Mouse (Mus musculus): ENCODE results near the gene Sh3d21.

The Sh3d21 gene

DNA sequence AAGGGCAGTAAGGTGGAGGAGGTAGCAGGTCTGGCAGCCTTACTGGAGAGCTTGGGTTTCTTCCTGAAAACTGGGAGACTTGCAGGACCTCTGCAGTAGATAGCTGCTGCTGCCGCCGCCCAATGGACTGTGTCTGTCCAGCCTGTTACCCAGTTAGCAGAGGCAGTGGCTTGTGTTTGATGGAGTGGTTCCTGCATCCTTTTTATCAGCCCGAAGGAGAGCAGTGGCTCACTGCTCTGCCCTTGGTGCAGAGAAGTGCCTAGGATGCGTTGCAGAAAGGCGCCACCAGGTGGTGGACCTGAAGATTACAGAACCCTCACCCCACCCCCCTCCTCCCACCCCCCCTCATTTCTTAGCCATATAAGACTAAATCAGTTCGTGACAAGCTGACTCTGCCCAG lies 49.3 kb downstream of the Sh3d21 start:
- ATAC-seq (ENCODE audit: insufficient number of reproducible peaks, low FRiP score, low TSS enrichment): no peak

DNA sequence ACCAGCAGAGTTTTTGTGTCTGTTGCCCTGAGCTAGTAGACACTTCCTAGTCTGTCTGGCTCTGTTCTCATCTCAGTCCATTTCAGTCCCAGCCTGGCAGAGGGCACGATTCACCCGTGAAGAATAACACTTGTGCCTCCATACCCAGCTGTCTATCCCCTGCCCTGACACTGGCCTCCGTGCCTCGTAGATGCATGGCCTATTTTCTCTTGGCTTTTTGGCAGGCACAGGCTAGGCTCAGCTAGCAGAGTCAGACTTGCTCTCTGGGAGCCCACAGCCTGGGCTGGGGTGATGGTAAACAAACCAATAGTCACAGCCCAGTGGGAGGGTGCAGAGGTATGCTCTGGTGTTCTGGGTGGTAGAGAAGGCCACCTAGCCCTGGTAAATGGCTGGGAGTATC lies 50.0 kb downstream of the Sh3d21 start:
- ATAC-seq (ENCODE audit: insufficient number of reproducible peaks, low FRiP score, low TSS enrichment): peak; percentile 50; the same call in 1 of the 2 replicates

DNA sequence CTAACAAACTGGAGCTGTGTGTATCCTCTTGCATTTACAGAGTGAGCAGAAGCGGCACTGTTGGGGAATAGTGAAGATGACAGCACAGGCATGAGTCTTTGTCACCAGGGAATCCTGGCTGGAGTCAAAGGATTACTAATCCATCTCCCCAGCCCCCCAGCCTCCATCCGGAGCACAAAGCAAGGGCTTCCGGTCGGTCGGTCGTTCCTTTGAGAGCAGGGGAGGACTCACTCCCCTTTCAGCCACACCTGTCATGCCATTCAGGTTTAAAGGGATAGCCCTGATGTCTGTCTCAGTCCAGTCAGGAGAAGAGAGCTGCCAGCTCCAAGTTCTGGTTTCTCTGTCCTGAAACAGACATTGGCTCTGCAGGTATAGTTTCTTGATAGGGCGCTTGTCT lies 52.1 kb downstream of the Sh3d21 start:
- no peak for ATAC-seq (ENCODE audit: insufficient number of reproducible peaks, low FRiP score, low TSS enrichment)

DNA sequence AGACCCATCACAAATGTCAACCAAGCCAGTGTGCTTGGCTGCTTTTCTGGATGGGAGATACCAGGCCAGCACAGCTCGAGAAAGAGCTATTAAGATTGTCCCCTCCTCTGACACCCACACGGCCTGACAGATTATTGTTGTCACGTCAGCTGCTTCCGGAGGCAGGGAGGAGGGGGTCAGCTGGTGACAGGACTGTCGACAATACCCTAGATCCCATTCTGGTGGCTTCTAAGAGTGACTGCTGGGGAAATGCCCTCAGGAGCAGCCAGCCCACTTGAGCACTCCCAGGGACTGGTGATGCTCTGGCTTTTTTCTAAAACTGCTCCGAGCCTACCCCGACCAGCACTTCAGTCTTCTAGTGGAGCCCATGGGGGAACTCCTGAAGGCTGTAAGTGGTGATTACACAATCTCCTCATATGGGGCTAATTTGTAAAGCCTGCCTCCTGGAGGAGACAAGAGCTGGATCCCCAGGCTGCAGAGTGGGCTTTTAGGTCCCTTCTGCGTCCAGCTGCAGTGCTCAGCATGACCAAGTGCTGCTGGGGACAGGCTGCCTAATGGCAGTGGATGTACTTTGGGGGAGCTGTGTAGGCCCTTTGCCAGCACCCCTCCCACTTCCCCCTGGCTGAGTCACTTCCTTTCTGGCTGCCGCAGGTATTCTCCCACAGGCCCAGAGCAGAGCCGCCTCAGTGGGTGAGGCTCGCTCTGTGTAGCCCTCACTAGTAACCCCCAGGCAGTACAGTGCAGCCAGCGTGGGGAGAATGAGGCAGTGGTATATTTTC lies 52.7 kb downstream of the Sh3d21 start:
- ATAC-seq (ENCODE audit: insufficient number of reproducible peaks, low FRiP score, low TSS enrichment): peak; percentile 31; the same call in 1 of the 2 replicates

DNA sequence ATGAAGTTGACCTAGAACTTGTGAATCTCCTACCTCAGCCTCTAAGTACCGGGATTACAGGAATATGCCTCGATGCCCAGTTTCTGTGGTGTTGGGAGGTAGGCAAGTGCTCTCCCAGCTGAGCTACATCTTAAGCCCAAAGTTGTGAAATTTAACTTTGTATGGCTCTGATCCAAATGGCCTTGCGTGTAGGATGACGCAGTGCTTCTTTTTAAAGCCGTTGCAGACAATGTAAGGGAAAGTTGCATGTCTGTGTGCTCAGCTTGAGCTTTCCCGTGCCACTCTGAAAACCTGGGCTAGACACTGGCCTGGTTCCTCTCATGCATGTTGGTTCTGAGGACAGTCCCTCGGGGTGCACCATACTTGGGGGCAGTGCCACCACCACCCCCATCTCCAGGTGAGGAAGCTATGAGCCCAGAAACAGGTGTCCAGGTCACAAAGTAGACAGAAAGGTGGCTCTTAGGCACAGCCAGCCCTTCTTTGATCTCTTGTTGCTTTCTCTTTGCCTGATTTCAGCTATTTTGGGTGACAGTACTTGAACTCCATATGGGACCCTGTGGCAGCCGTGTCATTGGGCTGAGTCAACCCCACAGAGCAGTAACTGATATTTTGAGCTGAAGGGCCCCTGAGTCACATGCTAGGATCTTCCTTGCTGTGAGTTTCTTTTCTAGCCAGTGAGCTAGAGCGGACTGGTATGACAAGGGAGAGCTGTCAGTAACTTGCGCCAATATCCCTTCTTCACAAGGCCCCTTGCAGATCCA lies 53.5 kb downstream of the Sh3d21 start:
- no peak for ATAC-seq (ENCODE audit: insufficient number of reproducible peaks, low FRiP score, low TSS enrichment)

DNA sequence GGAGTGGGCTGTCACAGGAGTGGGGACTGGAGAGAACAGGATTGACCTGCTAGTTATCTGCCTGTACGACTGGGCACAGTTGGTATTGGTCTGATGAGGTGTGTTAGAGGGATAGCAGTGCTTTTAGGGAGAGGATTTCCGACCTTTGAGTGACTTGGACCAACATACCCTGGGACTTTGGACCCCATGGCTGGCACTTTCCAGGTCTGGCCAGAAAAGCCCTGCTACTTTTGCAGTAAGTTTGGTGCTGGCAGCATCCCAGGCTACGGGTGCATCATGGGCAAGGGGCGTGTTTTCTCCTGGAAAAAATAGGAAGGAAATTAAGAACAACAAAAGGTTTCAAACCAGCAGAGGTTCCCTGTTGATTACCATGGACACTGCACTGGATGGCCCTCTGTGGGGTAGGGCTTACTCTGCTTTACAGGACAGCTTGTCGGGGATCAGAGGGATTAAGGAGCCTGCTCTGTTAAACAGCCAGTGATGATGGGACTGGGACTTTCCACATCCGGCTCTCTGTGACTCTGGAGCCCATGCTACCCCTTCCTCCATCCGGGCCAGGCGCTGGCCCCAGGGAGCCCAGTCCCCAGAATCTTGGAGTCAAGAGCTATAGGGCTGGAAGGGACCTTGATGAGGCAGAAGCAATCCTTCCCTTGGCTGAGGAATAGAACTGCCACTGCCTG lies 55.1 kb downstream of the Sh3d21 start:
- ATAC-seq (ENCODE audit: insufficient number of reproducible peaks, low FRiP score, low TSS enrichment): no peak

DNA sequence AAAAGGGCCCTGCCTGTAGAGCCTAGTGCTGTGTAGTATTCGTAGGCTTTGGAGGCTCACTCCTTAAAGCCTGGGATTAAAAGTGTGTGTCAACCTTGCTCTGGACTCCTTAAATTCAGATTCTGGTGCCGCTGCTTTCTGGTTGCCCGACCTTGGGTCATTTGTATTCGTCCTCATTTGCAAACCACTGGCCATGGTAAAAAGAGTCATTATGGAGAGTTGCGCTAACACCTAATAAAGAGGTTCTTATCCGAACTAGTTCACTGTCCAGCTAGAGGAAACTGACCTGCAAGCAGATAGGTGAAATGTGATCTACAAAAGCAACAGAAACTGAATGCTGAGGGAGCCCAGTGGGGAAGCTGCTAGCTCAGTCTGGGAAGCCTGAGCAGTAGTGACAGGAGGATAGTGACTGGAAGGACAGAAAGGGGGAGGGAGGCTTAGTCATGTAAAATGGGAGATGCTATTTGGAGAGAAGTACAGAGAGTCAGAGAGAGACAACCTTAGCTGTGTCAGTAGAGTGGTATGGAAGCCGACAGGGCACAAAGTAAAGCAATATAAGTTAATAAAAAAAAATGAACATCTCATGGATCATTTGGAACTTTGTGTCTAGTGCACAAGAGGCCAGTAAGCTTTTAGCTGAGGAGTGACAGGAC lies 58.0 kb downstream of the Sh3d21 start:
- ATAC-seq (ENCODE audit: insufficient number of reproducible peaks, low FRiP score, low TSS enrichment): no peak

DNA sequence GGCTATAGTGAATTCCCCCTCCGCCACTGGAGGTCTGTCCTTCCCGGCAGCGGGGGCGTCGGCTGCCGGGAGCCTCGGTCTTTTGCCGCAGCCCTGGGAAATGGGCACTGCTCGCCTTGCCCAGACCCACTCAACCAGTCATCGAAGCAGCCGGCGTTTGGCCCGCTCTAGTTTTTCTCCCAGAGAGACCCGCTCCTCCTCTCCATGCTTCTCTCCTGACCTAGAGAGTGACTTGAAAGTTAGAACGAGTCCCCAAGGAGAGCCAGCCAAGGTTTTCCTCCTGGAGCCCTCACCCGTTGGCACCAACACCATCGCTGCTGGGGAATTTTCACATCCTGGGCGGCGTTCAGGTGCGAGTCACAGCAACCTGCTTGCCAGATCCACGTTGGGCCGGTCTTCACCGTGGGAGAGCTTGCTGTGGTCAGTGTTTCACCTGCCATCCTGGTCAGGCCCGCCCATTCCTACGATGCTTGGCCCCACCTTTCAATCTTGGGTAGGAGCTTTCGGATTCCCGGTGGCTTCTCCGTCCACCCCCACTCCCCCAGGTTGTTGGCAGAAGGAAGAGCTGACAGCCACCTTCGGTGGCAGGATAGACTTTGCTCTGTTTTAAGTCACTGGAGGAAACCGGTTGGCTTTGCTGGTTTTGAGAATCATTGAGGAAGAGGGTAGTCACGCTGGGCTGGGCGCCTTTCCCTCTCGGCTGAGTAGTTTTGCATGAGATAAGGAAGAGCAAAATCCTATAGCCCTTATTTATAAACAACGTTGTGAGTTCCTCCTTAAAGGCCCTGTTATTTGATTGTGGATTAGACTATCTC lies 58.8 kb downstream of the Sh3d21 start:
- ATAC-seq (ENCODE audit: insufficient number of reproducible peaks, low FRiP score, low TSS enrichment): peak; percentile 22; the same call in 1 of the 2 replicates

DNA sequence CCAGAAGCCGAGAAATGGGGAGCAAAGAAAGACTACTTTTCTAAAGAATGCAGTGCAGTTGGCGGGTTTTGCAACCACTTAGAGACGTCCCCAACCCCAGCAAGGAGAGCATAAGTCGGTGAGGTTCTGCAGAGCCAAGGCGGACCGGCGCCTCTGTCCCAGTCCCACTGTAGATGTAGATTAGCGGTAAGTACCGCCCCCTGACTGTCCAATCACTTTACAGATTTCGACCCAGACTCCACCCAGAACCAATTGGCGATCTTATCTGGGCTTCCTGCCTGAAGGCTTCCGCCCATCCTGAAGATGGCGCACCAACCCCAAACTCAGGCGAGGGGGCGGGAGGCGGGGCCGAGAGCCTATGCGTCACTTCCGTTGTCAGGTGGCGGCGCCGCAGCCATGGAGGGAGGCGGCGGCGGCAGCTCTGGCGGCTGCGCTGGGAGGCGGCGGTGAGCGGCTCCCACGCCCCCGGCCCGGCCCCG lies 59.7 kb downstream of the Sh3d21 start, which contains the start of gene Stk40:
Stk40 (plus strand) TSS at position 368 of the 479 bp plus-strand sequence.
- peak; percentile 94 for ATAC-seq (ENCODE audit: insufficient number of reproducible peaks, low FRiP score, low TSS enrichment)

DNA sequence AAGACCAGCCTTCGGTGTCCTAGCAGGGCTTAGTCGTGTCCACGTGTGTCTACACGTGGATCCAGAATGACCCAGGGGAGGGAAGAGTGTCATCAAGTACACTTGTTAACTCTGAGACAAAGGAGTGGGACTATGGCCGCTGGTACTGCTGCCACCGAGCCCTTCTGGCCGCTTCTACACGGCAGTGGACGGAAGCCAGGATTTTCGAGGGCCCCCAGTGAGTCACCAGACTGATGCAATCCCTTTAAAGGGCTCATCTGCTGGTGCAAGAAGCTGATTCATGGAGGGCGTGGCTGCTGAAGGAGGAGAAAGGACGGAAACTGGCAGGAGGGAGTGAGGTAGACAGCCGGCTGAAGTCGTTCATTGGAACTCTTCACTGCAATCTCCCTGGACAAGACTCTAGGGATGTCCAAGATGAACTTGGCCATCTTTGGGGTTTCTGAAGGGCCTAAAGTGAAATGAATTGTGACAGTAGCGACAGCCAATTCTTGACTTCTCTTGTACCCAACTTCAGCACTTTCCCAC lies 60.2 kb downstream of the Sh3d21 start:
- peak; percentile 48; the same call in 1 of the 2 replicates for ATAC-seq (ENCODE audit: insufficient number of reproducible peaks, low FRiP score, low TSS enrichment)

DNA sequence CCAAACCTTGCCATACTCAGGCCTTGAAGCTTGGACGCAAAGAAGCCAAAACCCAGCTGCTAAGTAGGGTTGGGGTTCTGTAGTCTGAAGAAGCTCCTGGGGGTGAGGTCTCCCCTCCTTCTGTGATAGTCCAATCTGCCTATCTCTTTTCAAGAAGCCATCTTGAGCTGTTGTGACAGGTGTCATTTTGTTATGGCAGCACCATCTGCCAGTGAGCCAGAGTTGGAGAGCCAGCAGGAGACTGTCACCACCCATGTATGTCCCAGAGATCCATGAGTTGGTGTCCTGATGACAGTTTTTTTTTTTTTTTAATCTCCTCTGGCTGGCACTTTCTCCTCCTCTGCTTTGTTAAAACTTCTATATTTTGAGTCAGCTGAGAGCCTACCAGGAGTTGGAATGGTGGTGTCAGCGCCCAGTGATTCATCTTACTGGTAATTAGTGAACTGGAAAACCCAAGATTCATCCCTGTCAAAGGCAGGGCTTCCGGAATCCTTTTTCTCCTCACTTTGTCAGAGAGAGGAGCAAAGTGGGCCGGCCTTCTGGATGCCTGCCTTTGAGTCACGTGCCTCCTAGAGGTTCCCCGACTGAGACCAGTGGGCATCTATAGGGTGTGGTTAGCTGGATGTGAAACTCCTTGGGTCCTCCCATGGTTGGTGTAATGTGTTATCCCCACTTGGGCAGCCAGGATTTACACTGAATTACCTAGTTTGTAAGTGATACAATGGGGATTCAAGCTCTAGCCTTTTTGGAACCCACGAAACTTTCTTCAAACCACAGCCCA lies 61.0 kb downstream of the Sh3d21 start:
- no peak for ATAC-seq (ENCODE audit: insufficient number of reproducible peaks, low FRiP score, low TSS enrichment)

DNA sequence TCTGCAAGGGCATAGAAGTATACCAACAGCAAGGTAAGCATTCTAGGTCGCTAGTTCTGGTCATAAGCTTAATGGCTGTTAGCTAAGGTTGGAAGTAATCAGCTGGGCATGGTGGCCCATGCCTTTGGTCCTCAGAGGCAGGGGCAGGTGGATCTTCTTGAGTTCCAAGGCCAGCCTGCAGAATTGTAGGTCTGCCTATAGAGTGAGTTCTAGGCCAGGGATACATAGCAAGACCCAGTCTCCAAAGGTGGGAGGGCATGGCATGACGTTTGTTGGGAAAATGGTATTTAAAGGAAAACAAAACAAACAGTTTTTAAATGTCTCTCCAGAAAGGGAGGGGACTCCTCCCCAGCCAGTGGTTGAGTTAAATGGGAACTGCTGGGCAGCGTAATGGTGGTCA lies 62.5 kb downstream of the Sh3d21 start:
- no peak for ATAC-seq (ENCODE audit: insufficient number of reproducible peaks, low FRiP score, low TSS enrichment)

All from cerebellum, adult (tissue).